ENCODE assay signal across 14 mouse cellular contexts in the genomic region with DNA sequence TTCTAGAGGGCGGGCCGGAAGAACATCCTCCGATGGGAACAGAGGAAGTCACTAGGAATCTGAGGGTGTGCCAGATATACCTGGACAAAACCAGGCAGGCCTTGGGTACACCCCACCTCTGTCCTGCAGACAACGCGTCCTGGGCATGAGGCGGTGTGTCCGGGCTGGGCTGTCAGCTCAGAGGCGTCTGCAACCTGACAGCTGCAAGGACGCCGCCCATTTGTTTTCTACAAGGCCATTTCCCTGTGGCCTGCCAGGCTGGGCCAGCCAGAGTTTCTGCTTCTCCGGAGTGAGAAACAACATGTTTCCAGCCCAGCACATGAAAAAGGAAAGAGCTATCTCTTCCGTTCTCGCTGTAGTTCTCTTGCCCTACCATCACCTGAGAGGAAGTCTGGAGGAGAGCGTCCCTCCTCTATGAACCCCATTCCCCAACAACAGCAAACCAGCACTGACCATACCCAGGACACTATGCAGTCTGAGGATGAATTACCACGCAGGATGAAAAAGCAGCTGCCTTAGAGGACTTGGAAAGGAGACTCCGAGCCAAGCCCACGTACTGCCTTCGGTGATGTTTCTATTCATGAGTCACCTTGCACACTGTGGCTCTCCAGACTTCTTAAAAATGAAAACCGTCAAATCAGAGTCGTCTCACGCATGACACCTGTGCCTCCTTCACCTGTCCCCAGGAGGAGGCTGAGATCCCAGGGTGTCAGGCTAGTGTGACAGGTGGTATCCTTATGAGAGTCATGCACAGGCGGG. TPM values are rescaled to one million over a fixed set of nuclear protein-coding genes. Genes with fewer than 3 reads are reported as not detected.
DNase-seq lines count a peak whose midpoint lies in the region; ATAC-seq and TF ChIP-seq lines count a peak whose summit lies in the region.
"Had no signal": no experiment of that assay in that cellular context is flagged by ENCODE, and none has a peak within 500 bp of the region (broad histone marks: within the 10 kb centered on the region; RNA-seq: fewer than 3 reads in every experiment).

No protein-coding gene starts in this region.

- intact Hi-C loops in left cerebral cortex, postnatal 10 days (cut with DNase I) = loop anchor here (5.0 kb wide), 1 partner anchor 43 kb away; no protein-coding TSS in a partner anchor

- H3K79me2 ChIP-seq in CH12.LX (replicated peaks; ENCODE audit: control insufficient read depth, extremely low read depth, insufficient read depth, poor library complexity, severe bottlenecking) = peaks cover 46% of the 10 kb centered on the region

- TF ChIP-seq EP300 in CH12.LX (IDR thresholded peaks at IDR 0.05; ENCODE audit: low read length) = no peak

- H3K27me3 ChIP-seq in CH12.LX (replicated peaks) = no peaks in the 10 kb centered on the region
- peaks cover 3% of the 10 kb centered on the region; the same call in 1 of the 2 replicates for H3K27me3 ChIP-seq in intestine, embryonic 15.5 days (replicated peaks)

- no peaks in the 10 kb centered on the region for H3K9me3 ChIP-seq in CH12.LX (replicated peaks; ENCODE audit: low read length)
- no peaks in the 10 kb centered on the region for H3K9me3 ChIP-seq in intestine, embryonic 15.5 days
- H3K9me3 ChIP-seq: heart, embryonic 13.5 days; hindbrain, embryonic 15.5 days had no signal

- H3K4me3 ChIP-seq in CH12.LX (replicated peaks in 1 of 3; ENCODE audit: low read depth in 2 of 3, low read length in 2 of 3, poor library complexity in 1 of 3) = no peak overlapping the region
- H3K4me3 ChIP-seq in intestine, embryonic 15.5 days (replicated peaks) = no peak overlapping the region
- H3K4me3 ChIP-seq: erythroblast, embryonic 14.5 days; heart, embryonic 13.5 days; hindbrain, embryonic 15.5 days; layer of hippocampus, adult 2 months had no signal

- DNase-seq in kidney, postnatal 14 days = peak; percentile 29
- no peak for DNase-seq in kidney, adult 11 months
- no peak for DNase-seq in CH12.LX (ENCODE audit: extremely low read depth)
- DNase-seq in adrenal gland, adult 2 months = peak; percentile 81
- DNase-seq in layer of hippocampus, postnatal 10 days (ENCODE audit: low spot score in 2 of 2) = no peak
- no peak for DNase-seq in Muller cell, postnatal 12 days (ENCODE audit: inconsistent ontology term)
- DNase-seq in left cerebral cortex, postnatal 10 days (ENCODE audit: extremely low spot score in 1 of 2, low spot score in 2 of 2) = no peak
- DNase-seq: cerebellum, postnatal 36 days; retina, postnatal 1 day had no signal

- H3K9ac ChIP-seq in CH12.LX (ENCODE audit: insufficient read depth, low read depth) = no peak overlapping the region
- H3K9ac ChIP-seq in intestine, embryonic 15.5 days = no peak overlapping the region
- H3K9ac ChIP-seq: heart, embryonic 13.5 days; hindbrain, embryonic 15.5 days had no signal

- peak overlapping the region; percentile 18 for H3K27ac ChIP-seq in CH12.LX (ENCODE audit: insufficient read depth, low read depth)
- peak overlapping the region; percentile 30; the same call in 1 of the 2 replicates for H3K27ac ChIP-seq in intestine, embryonic 15.5 days
- H3K27ac ChIP-seq: heart, embryonic 13.5 days; hindbrain, embryonic 15.5 days; layer of hippocampus, adult 2 months had no signal

- no peak for ATAC-seq in intestine, embryonic 15.5 days

- H3K4me1 ChIP-seq in CH12.LX (ENCODE audit: control insufficient read depth in 1 of 2, insufficient read depth in 2 of 2) = peaks cover 51 to 83% of the 10 kb centered on the region in 2 experiments
- peaks cover 21% of the 10 kb centered on the region for H3K4me1 ChIP-seq in intestine, embryonic 15.5 days (replicated peaks)

- no peak for TF ChIP-seq CTCF in CH12.LX (conservative IDR thresholded peaks at IDR 0.05 in 1 of 2, IDR thresholded peaks at IDR 0.05 in 1 of 2; ENCODE audit: low read depth in 2 of 2, low read length in 2 of 2)

- peak overlapping the region; percentile 14 for H3K4me2 ChIP-seq in CH12.LX (ENCODE audit: insufficient read depth, low read depth, poor library complexity, severe bottlenecking)
- H3K4me2 ChIP-seq in intestine, embryonic 15.5 days (replicated peaks) = no peak overlapping the region
- H3K4me2 ChIP-seq: heart, embryonic 13.5 days; hindbrain, embryonic 15.5 days had no signal

- TF ChIP-seq POLR2A in CH12.LX (IDR thresholded peaks at IDR 0.05; ENCODE audit: low read depth, low read length) = no peak

- dilution Hi-C loops in CH12.LX (cut with MboI; ENCODE audit: extremely low pct_ligation_motif_present, extremely low pct_unique_long_range_greater_than_20kb, low sequenced_read_pairs) = no loop called here

- in situ Hi-C loops in CH12.LX (cut with MboI; ENCODE audit: low pct_ligation_motif_present, low pct_unique_long_range_greater_than_20kb, low sequenced_read_pairs) = loop anchor here (10.0 kb wide), 1 partner anchor 50 kb away; no protein-coding TSS in a partner anchor

- 68% methylated on average over 22 of the region's 22 CpGs for WGBS in intestine, embryonic 15.5 days

- TF ChIP-seq RAD21 in CH12.LX (IDR thresholded peaks at IDR 0.05; ENCODE audit: low read depth, low read length) = no peak

- peaks cover 0 to 23% of the 10 kb centered on the region in 2 experiments for H3K36me3 ChIP-seq in CH12.LX (replicated peaks in 1 of 2; ENCODE audit: control insufficient read depth in 1 of 2, insufficient read depth in 1 of 2, low read length in 1 of 2)
- no peaks in the 10 kb centered on the region for H3K36me3 ChIP-seq in intestine, embryonic 15.5 days
- H3K36me3 ChIP-seq: heart, embryonic 13.5 days; hindbrain, embryonic 15.5 days had no signal

TF ChIP-seq in CH12.LX, 34 proteins besides CTCF, POLR2A, EP300 and RAD21:
- TF ChIP-seq CHD1 (IDR thresholded peaks at IDR 0.05; ENCODE audit: low read depth, low read length) = no peak
- TF ChIP-seq IRF4 (IDR thresholded peaks at IDR 0.05; ENCODE audit: low read depth, low read length) = 0 out of 2 replicates have a peak, but pooled peaks have one; percentile 14
- TF ChIP-seq ZC3H11A (IDR thresholded peaks at IDR 0.05; ENCODE audit: low read depth, low read length) = no peak
- no peak for TF ChIP-seq BHLHE40 (IDR thresholded peaks at IDR 0.05; ENCODE audit: low read depth, low read length)
- 0 out of 2 replicates have a peak, but pooled peaks have one; percentile 14 for TF ChIP-seq SIN3A (IDR thresholded peaks at IDR 0.05; ENCODE audit: low read length)
- TF ChIP-seq MXI1 (IDR thresholded peaks at IDR 0.05; ENCODE audit: low read depth, low read length) = no peak
- no peak for TF ChIP-seq UBTF (IDR thresholded peaks at IDR 0.05; ENCODE audit: low read depth, low read length)
TF ChIP-seq in CH12.LX: peak in this region for 2.

RNA-seq across cellular contexts. Expression of a gene that starts 4.5 kb away (rescaled TPM):
- total RNA-seq in CH12.LX (2012; rRNA removed) = 16.6 and 18.7 TPM in 2 replicates
- total RNA-seq in CH12.LX (2014; rRNA removed) = 5.3 and 5.5 TPM in 2 replicates
- 7.3 and 7.5 TPM in 2 replicates for polyA plus RNA-seq in CH12.LX (2012; ENCODE audit: insufficient read length, low read depth)
- 10 to 100 TPM in 1 of 2 experiments, 1 to 10 TPM in 1; 9.1 to 16.1 TPM for total RNA-seq in adrenal gland, adult 2 months (2021)
- polyA plus RNA-seq in adrenal gland, adult 2 months (2012; rRNA removed) = 4.3 and 4.5 TPM in 2 replicates
- 0.50 and 0.76 TPM in 2 replicates for polyA plus RNA-seq in intestine, embryonic 15.5 days (2015; fragmentation: Nextera tagmentation; extraction: Ambion mirVana)
- total RNA-seq in layer of hippocampus, postnatal 10 days (2021) = under 1 TPM; 0.73 to 0.80 TPM
- under 1 TPM; 0.79 to 0.81 TPM for total RNA-seq in left cerebral cortex, postnatal 10 days (2021)

RNA-seq across cellular contexts. Expression of a gene that starts 27.4 kb away (rescaled TPM):
- 38.5 and 51.6 TPM in 2 replicates for total RNA-seq in CH12.LX (2012; rRNA removed)
- 72.8 and 79.5 TPM in 2 replicates for total RNA-seq in CH12.LX (2014; rRNA removed)
- polyA plus RNA-seq in CH12.LX (2012; ENCODE audit: insufficient read length, low read depth) = 112 and 123 TPM in 2 replicates
- total RNA-seq in adrenal gland, adult 2 months (2021) = 100 to 1,000 TPM; 161 to 186 TPM
- polyA plus RNA-seq in adrenal gland, adult 2 months (2012; rRNA removed) = 218 and 257 TPM in 2 replicates
- polyA plus RNA-seq in intestine, embryonic 15.5 days (2015; fragmentation: Nextera tagmentation; extraction: Ambion mirVana) = 184 and 190 TPM in 2 replicates
- total RNA-seq in layer of hippocampus, postnatal 10 days (2021) = 10 to 100 TPM; 62.2 to 76.7 TPM
- total RNA-seq in left cerebral cortex, postnatal 10 days (2021) = 10 to 100 TPM; 62.9 to 65.1 TPM

Comparison
In these comparisons a context has a peak if more than half of its experiments do, and no peak if none do; other contexts are left out.
1. DNase-seq: peak in kidney, postnatal 14 days (single experiment) and adrenal gland, adult 2 months (single experiment); none in kidney, adult 11 months (single experiment), CH12.LX (single experiment), layer of hippocampus, postnatal 10 days (0 of 2), Muller cell, postnatal 12 days (single experiment) and left cerebral cortex, postnatal 10 days (0 of 2).